Mouse (Mus musculus) brain, embryonic 14.5 days (tissue): ENCODE measurements at regions not wholly inside any gene's neighbourhood (a gene's known extent, or its start where the extent isn't known, plus 50 kb on each side); places are given as distances from the start of the nearest gene placed in this dataset.

ENCODE experiments used
- CTCF ChIP-seq: fragments of 200-500 bp; IDR thresholded peaks from 2 replicates; pipeline ENCODE4 v1.5.1; 2012; ENCODE audit warnings: inconsistent platforms, mild to moderate bottlenecking, moderate library complexity, borderline replicate concordance; ENCODE audit not compliant: insufficient read depth, insufficient read length; ENCODE audit errors: extremely low read depth
- POLR2A ChIP-seq: fragments of 200-500 bp; IDR thresholded peaks from 2 replicates; pipeline ENCODE4 v1.6.1; 2012; ENCODE audit warnings: mild to moderate bottlenecking, inconsistent platforms, borderline replicate concordance; ENCODE audit not compliant: poor library complexity, insufficient read depth, insufficient read length, severe bottlenecking; ENCODE audit errors: extremely low read depth

DNA sequence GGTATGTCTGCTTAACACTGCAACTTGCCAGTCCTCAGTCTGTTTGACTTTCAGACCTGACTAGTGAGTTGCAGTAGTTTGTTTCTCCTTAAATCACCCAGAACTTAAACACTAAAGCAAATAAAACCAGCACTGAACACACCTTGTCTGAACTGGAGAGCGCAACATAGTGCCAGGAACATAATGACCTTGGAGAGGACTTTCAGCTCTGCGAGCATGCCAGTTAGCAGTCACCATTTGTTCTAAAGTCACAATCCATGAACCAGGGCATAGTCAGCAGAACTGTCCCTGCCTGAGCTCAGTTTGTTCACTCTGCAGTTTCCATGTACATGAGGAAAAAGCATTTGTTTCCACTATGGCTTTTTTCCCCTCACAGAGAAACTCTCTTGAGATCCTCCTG lies 742.4 kb downstream of the Nedd1 start:
- no peak for TF ChIP-seq POLR2A
- no peak for TF ChIP-seq CTCF
